Mouse (Mus musculus) stomach, embryonic 16.5 days (tissue): ENCODE data around the gene Tmem101. TPM values are rescaled to one million over a fixed set of nuclear protein-coding genes. Genes with fewer than 3 reads are reported as not detected.
A peak's percentile ranks its signal among the peaks of the same experiment; 100 is the strongest.

Source experiments
- ATAC-seq: fragments of 200-750 bp; cut with Nextera tagmentation; 2 replicates; pipeline ENCODE4 v1.8.0; 2017; ENCODE audit warnings: moderate number of reproducible peaks, moderate TSS enrichment; ENCODE audit not compliant: insufficient read depth, low FRiP score
- H3K27ac ChIP-seq: fragments of 300-500 bp; sonication (generic); 2 replicates; pipeline ENCODE4 v1.5.1; 2014; ENCODE audit warnings: low read length
- H3K27me3 ChIP-seq: fragments of 300-500 bp; sonication (generic); 2 replicates; pipeline ENCODE4 v1.6.1; 2014; ENCODE audit warnings: low read length, control low read depth, mixed read lengths; ENCODE audit not compliant: control insufficient read depth, insufficient read depth
- H3K36me3 ChIP-seq: fragments of 300-500 bp; sonication (generic); 2 replicates; pipeline ENCODE4 v1.6.1; 2014; ENCODE audit warnings: low read length; ENCODE audit not compliant: control insufficient read depth, insufficient read depth
- H3K4me1 ChIP-seq: fragments of 300-500 bp; sonication (generic); 2 replicates; pipeline ENCODE4 v1.6.1; 2014; ENCODE audit warnings: low read length, control low read depth, mixed read lengths; ENCODE audit not compliant: control insufficient read depth, insufficient read depth
- H3K4me2 ChIP-seq: fragments of 300-500 bp; sonication (generic); 2 replicates; pipeline ENCODE4 v1.6.1; 2014; ENCODE audit warnings: low read depth, low read length, mixed read lengths
- H3K4me3 ChIP-seq: fragments of 300-500 bp; sonication (generic); replicated peaks from 2 replicates; pipeline ENCODE4 v1.5.1; 2014; ENCODE audit warnings: mild to moderate bottlenecking, low read length
- H3K9ac ChIP-seq: fragments of 300-500 bp; sonication (generic); 2 replicates; pipeline ENCODE4 v1.6.1; 2014; ENCODE audit warnings: low read length
- H3K9me3 ChIP-seq: fragments of 300-500 bp; sonication (generic); replicated peaks from 2 replicates; pipeline ENCODE4 v1.6.1; 2016; ENCODE audit warnings: low read length, control low read depth; ENCODE audit not compliant: control insufficient read depth
- WGBS: fragments of 180-500 bp; shearing (Covaris S2); extraction: QIAGEN DNeasy Blood & Tissue Kit; methylation state at CpG from one replicate; pipeline ENCODE4 v1.1.7; 2014; 5-methylcytosine and 5-hydroxymethylcytosine counted together
- polyA plus RNA-seq: library from polyadenylated mRNA; unstranded; fragments of >200 nt; fragmentation: Nextera tagmentation; extraction: Ambion mirVana; gene quantifications from 2 replicates; pipeline ENCODE4 v1.2.1, GENCODE M21; 2015

Tmem101 gene
- polyA plus RNA-seq, 1 experiment from 2014 or later, result 29.0 TPM

DNA sequence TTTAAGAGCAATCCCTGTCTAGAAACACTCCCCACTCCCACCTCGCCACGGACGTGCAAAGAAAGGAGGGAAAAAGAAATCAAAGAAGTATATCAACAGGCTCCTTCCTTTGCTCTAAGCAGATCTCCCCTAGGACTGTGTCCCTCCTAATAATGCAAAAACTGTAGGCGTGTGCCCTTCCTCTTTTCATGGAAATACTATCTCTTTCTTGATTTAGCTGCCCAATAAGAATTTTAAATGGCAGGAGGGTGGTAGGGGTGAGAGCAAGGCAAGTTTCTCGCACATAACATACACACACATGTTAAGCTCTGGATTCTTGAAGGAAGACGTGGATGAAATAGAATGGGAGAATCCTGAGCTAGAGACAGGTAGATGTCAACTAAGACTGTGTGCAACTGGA is 32.8 kb upstream of the Tmem101 start:
- Histone ChIP-seq H3K4me3 (peak overlapping the region; percentile 56), H3K9me3 (no peaks in the 10 kb centered on the region), H3K27me3 (no peaks in the 10 kb centered on the region), H3K9ac (peak overlapping the region; percentile 69), H3K36me3 (no peaks in the 10 kb centered on the region), H3K27ac (no peak overlapping the region; the same call in 1 of the 2 replicates), H3K4me2 (peak overlapping the region; percentile 89), H3K4me1 (peaks cover 22% of the 10 kb centered on the region)
- WGBS, result 65% methylated on average over 6 of the region's 6 CpGs
- no peak for ATAC-seq

GRCm38 (mm10) chr11:102186235-102186634 is 30.0 kb upstream of the Tmem101 start:
- H3K4me1 ChIP-seq, result peaks cover 26% of the 10 kb centered on the region
- H3K9ac ChIP-seq, result no peak overlapping the region
- no peak overlapping the region for H3K4me3 ChIP-seq
- 0 out of 2 replicates have a peak overlapping the region, but pooled peaks have one; percentile 97 for H3K27ac ChIP-seq
- ATAC-seq, result no peak
- no peaks in the 10 kb centered on the region for H3K9me3 ChIP-seq
- no peaks in the 10 kb centered on the region for H3K36me3 ChIP-seq
- 53% methylated on average over 1 of the region's 1 CpGs for WGBS
- H3K27me3 ChIP-seq, result no peaks in the 10 kb centered on the region
- no peak overlapping the region for H3K4me2 ChIP-seq

GRCm38 (mm10) chr11:102185677-102186076 is 29.5 kb upstream of the Tmem101 start:
- no peak for ATAC-seq
- Histone ChIP-seq H3K4me3 (peak overlapping the region; percentile 77), H3K27ac (peak overlapping the region; percentile 97), H3K4me1 (peaks cover 21% of the 10 kb centered on the region), H3K9ac (peak overlapping the region; percentile 98; the same call in 1 of the 2 replicates), H3K4me2 (peak overlapping the region; percentile 56), H3K27me3 (no peaks in the 10 kb centered on the region), H3K36me3 (no peaks in the 10 kb centered on the region), H3K9me3 (no peaks in the 10 kb centered on the region)
- WGBS, result 44% methylated on average over 3 of the region's 3 CpGs

DNA sequence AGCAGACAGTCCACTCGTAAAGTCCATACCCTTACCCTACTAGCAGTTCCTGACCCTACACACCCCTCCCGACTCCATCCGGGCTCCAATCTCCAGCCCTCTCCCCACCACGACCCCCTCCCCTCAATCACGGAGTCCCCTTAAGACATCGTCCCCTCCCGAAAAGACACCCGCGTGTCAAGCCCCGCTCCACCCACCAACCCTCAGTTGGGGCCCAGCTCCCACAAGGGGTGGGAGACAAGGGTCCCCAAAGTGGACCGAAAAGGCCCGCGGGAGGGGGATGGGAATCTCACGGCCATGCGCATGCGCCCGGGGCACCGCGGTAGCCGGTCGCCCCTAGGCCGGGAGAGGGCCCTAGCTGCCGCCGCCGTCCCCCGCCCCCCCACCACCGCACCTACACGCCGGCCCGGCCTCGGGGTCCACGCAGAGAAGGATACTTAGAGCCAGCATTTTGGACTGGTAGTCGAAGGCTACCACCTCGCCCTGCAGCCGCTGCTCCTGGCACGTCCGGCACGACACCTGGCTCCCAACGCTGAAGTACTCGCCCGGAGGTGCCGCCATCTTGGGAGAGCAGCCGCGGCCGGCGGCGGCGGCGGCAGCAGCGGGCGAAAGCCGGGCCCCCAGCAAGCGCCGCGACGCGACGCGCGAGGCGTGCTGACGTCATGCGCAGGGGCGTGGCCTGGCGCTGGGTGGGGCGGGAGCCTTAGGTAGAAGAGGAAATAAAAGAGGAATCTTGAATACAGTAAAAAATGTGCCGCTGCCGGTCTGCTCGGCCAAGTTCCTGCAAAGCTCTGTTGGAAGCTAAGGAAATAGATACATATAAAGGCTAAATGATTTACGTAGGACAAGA is 28.7 kb upstream of the Tmem101 start, which contains the start of gene Lsm12:
Gene Lsm12 (minus strand): TSS at position 651 of the 850 bp plus-strand sequence.
- peak within 1 kb of the TSS; percentile 98 for H3K9ac ChIP-seq
- no peaks in the 10 kb centered on the region for H3K36me3 ChIP-seq
- H3K27ac ChIP-seq, result peak within 1 kb of the TSS; percentile 97
- H3K4me3 ChIP-seq, result peak within 1 kb of the TSS; percentile 77
- under 1% methylated on average over 69 of the region's 70 CpGs for WGBS
- H3K27me3 ChIP-seq, result no peaks in the 10 kb centered on the region
- H3K9me3 ChIP-seq, result no peaks in the 10 kb centered on the region
- peak within 1 kb of the TSS; percentile 84 for H3K4me2 ChIP-seq
- ATAC-seq, result peak; percentile 91
- H3K4me1 ChIP-seq, result peaks cover 15% of the 10 kb centered on the region; the same call in 1 of the 2 replicates

GRCm38 (mm10) chr11:102184253-102184645 is 28.0 kb upstream of the Tmem101 start:
- WGBS, result 2% methylated on average over 7 of the region's 7 CpGs
- Histone ChIP-seq H3K4me3 (peak overlapping the region; percentile 77), H3K4me2 (peak overlapping the region; percentile 84), H3K9ac (peak overlapping the region; percentile 98), H3K36me3 (no peaks in the 10 kb centered on the region), H3K9me3 (no peaks in the 10 kb centered on the region), H3K27ac (peak overlapping the region; percentile 97), H3K4me1 (peaks cover 14% of the 10 kb centered on the region; the same call in 1 of the 2 replicates), H3K27me3 (no peaks in the 10 kb centered on the region)
- ATAC-seq, result no peak

DNA sequence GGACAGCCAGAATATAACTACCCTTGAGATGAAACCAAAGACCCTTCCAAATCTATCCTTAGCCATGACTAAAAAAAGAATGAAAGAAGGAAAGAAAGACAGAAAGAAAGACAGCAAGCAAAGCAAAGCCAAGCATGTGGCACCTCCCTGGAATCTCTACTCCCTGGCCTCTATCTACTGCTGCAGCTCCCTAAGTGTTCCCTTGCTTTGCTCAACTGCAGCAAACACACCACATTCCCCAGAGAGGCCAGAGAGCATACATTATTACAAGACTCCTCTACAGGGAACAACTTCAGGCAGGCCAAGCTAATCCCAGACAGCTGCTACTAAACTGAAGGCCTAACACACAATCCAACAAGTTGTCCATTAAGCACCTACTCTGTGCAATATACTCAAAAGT is 23.6 kb upstream of the Tmem101 start:
- Histone ChIP-seq H3K36me3 (peaks cover 16% of the 10 kb centered on the region), H3K4me1 (peaks cover 10% of the 10 kb centered on the region; the same call in 1 of the 2 replicates), H3K9me3 (no peaks in the 10 kb centered on the region), H3K9ac (no peak overlapping the region), H3K27me3 (no peaks in the 10 kb centered on the region), H3K4me3 (no peak overlapping the region), H3K4me2 (no peak overlapping the region), H3K27ac (no peak overlapping the region)
- ATAC-seq, result no peak

DNA sequence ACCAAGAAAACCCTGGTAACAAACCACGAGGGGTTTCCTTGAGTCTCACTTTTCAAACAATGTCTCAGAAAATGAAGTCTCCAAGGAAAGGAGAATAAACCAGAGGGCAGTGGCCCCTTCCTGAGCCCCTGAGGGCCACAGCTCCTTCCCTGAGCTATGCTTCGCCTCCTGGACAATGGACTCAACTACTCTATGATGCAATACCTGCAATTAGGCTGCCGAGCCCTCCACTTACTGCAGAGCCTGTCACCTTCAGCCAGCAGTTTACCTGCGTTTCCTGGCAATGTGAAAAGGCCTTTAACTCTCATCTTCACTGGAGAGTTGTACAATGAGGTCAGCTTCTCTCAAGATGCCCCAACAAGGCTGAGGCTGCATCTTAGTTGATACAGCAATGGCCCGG is 12.5 kb upstream of the Tmem101 start:
- ATAC-seq, result no peak
- no peaks in the 10 kb centered on the region for H3K9me3 ChIP-seq
- WGBS, result 90% methylated on average over 5 of the region's 5 CpGs
- H3K4me3 ChIP-seq, result no peak overlapping the region
- no peaks in the 10 kb centered on the region for H3K4me1 ChIP-seq
- no peaks in the 10 kb centered on the region for H3K27me3 ChIP-seq
- no peak overlapping the region for H3K27ac ChIP-seq
- no peak overlapping the region for H3K9ac ChIP-seq
- peaks cover 10% of the 10 kb centered on the region; the same call in 1 of the 2 replicates for H3K36me3 ChIP-seq
- no peak overlapping the region for H3K4me2 ChIP-seq

- Histone ChIP-seq H3K9me3 (no peaks in the 10 kb centered on the region), H3K36me3 (peaks cover 17% of the 10 kb centered on the region), H3K9ac (no peak overlapping the region), H3K4me2 (no peak overlapping the region), H3K27ac (no peak overlapping the region), H3K4me3 (no peak overlapping the region), H3K27me3 (no peaks in the 10 kb centered on the region), H3K4me1 (no peaks in the 10 kb centered on the region)
- 88% methylated on average over 5 of the region's 5 CpGs for WGBS
- ATAC-seq, result no peak
Measured at GRCm38 (mm10) chr11:102167539-102167938, 11.3 kb upstream of the Tmem101 start.

GRCm38 (mm10) chr11:102165971-102166722 is 9.9 kb upstream of the Tmem101 start:
- H3K9me3 ChIP-seq, result no peaks in the 10 kb centered on the region
- no peak for ATAC-seq
- H3K4me2 ChIP-seq, result no peak overlapping the region
- no peak overlapping the region for H3K27ac ChIP-seq
- H3K27me3 ChIP-seq, result no peaks in the 10 kb centered on the region
- peaks cover 20% of the 10 kb centered on the region for H3K36me3 ChIP-seq
- WGBS, result 41% methylated on average over 6 of the region's 6 CpGs
- H3K4me3 ChIP-seq, result no peak overlapping the region
- no peak overlapping the region for H3K9ac ChIP-seq
- no peaks in the 10 kb centered on the region for H3K4me1 ChIP-seq
